Mouse (Mus musculus) liver, postnatal 0 days (tissue): Measurements from ENCODE around the gene Znrf3.

Experiments
- CTCF ChIP-seq: sonication (generic); IDR thresholded peaks from 2 replicates; pipeline ENCODE4 v1.5.1; 2016; ENCODE audit warnings: antibody characterized with exemption, low read depth
- EP300 ChIP-seq: IDR thresholded peaks from 2 replicates; pipeline ENCODE4 v1.6.1; 2016; ENCODE audit warnings: antibody characterized with exemption, low read depth, mild to moderate bottlenecking

DNA sequence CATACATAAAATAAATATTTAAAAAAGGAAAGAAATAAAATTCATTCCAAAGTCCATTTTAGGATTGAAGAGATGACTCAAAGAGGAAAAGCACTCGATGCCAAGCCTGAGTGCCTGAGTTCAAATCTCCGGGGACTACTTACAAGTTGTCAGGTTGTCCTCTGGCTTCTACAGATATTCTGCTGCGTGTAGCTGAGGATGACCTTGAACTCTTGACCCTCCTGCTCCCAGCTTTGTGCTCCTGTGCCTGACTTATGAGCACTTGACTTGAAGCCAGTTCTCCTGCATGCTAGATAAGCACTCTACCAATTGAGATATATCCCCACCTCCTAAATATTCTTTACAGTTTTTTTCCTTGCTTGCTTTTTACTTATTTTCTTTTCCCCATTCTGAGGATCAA is 34.2 kb upstream of the Znrf3 start:
- TF ChIP-seq EP300 (no peak), CTCF (no peak)
